Mouse (Mus musculus) bone marrow macrophage, adult 2 months (primary cell): Measurements from ENCODE around the gene Dhrs3.

ENCODE experiments used
- CTCF ChIP-seq: IDR thresholded peaks from 2 replicates; pipeline ENCODE4 v1.5.1; 2012; ENCODE audit warnings: low read depth, mild to moderate bottlenecking, low read length, moderate library complexity
- POLR2A ChIP-seq: IDR thresholded peaks from 2 replicates; pipeline ENCODE4 v1.6.1; 2012; ENCODE audit warnings: mild to moderate bottlenecking, low read depth, low read length, borderline replicate concordance

- TF ChIP-seq POLR2A = no peak
- TF ChIP-seq CTCF = no peak
Measured at GRCm38 (mm10) chr4:144971048-144971447, 78.4 kb downstream of the Dhrs3 start.
